Mouse (Mus musculus): ENCODE data around the gene Ptgir.

DNA sequence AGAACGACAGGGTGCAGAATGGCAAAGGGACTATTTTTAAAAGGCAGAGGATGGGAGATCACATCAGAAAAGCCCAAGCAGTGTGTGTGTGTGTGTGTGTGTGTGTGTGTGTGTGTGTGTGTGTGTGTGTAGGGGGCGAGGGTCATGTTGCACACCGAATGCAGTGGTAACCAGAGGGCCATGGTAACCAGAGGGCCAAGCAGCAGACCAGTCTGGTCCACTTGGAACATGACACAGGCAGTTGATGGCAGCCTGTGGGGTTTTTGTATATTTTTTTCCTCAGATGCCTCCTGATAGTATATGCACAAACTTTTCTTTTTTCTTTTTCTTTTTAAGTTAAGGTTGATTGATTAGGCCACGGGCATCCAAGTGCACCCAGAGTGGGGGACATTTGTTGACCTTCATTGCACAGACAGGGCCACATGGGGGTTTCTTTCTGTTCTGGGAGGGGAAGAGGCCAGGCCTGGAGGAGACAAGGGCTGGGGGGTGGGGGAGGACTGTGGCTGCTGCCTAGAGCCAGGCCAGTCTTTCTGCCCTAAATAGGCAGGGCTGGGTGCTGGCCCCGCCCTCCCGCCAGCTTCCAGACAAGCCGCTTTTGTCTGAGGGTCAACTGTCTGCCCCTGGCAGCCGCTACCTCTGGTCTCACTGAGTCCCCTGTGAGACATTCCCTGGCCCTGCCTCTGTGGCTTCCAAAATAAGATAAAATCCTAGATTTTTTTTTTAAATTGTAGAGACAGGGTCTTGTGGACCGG is 26.3 kb upstream of the Ptgir start:
- TF ChIP-seq CTCF (IDR thresholded peaks at IDR 0.05; ENCODE audit: extremely low read depth, insufficient read depth, low read length) (no peak), POLR2A (IDR thresholded peaks at IDR 0.05; ENCODE audit: extremely low read depth, insufficient read depth, low read length) (no peak)

All from cortical plate, adult 2 months (tissue).